Mouse (Mus musculus): Measurements from ENCODE around the gene Apof. TPM values are rescaled to one million over a fixed set of nuclear protein-coding genes. Genes with fewer than 3 reads are reported as not detected.
A peak's percentile ranks its signal among the peaks of the same experiment; 100 is the strongest.

Apof gene
- 0.48 and 2.5 TPM in 2 replicates for polyA plus RNA-seq (2015; fragmentation: Nextera tagmentation; extraction: Ambion mirVana)

- Histone ChIP-seq H3K4me1 (peaks cover 12% of the 10 kb centered on the region; the same call in 1 of the 2 replicates), H3K4me2 (no peak within 1 kb of the TSS), H3K9me3 (replicated peaks) (no peaks in the 10 kb centered on the region), H3K36me3 (no peaks in the 10 kb centered on the region), H3K9ac (no peak within 1 kb of the TSS), H3K27ac (no peak within 1 kb of the TSS), H3K27me3 (no peaks in the 10 kb centered on the region), H3K4me3 (replicated peaks) (no peak within 1 kb of the TSS)
- ATAC-seq (replicated peaks; ENCODE audit: low FRiP score) = no peak
- WGBS = 85% methylated on average over 6 of the region's 6 CpGs
Observed at GRCm38 (mm10) chr10:128268371-128268770, at the start of gene Apof. Gene Apof, plus strand, starts transcription at chr10:128268671.

GRCm38 (mm10) chr10:128221533-128222286 lies 46.8 kb upstream of the Apof start:
- Histone ChIP-seq H3K27me3 (no peaks in the 10 kb centered on the region), H3K36me3 (no peaks in the 10 kb centered on the region), H3K4me1 (no peaks in the 10 kb centered on the region), H3K4me3 (replicated peaks) (no peak overlapping the region), H3K9ac (no peak overlapping the region), H3K27ac (no peak overlapping the region), H3K9me3 (replicated peaks) (no peaks in the 10 kb centered on the region), H3K4me2 (no peak overlapping the region)
- WGBS = 48% methylated on average over 16 of the region's 16 CpGs
- no peak for ATAC-seq (replicated peaks; ENCODE audit: low FRiP score)

- H3K4me2 ChIP-seq = no peak overlapping the region
- H3K36me3 ChIP-seq = no peaks in the 10 kb centered on the region
- 55% methylated on average over 5 of the region's 5 CpGs for WGBS
- H3K4me1 ChIP-seq = no peaks in the 10 kb centered on the region
- no peaks in the 10 kb centered on the region for H3K27me3 ChIP-seq
- H3K9me3 ChIP-seq (replicated peaks) = no peaks in the 10 kb centered on the region
- H3K9ac ChIP-seq = no peak overlapping the region
- no peak for ATAC-seq (replicated peaks; ENCODE audit: low FRiP score)
- H3K27ac ChIP-seq = no peak overlapping the region
- H3K4me3 ChIP-seq (replicated peaks) = no peak overlapping the region
Observed at GRCm38 (mm10) chr10:128225064-128225463, 43.4 kb upstream of the Apof start.

- Histone ChIP-seq H3K4me2 (no peak within 1 kb of the TSS), H3K4me1 (peaks cover under 1% of the 10 kb centered on the region; the same call in 1 of the 2 replicates), H3K9me3 (replicated peaks) (no peaks in the 10 kb centered on the region), H3K27me3 (no peaks in the 10 kb centered on the region), H3K4me3 (replicated peaks) (no peak within 1 kb of the TSS), H3K36me3 (no peaks in the 10 kb centered on the region), H3K9ac (no peak within 1 kb of the TSS), H3K27ac (no peak within 1 kb of the TSS)
- WGBS = 54% methylated on average over 4 of the region's 4 CpGs
- ATAC-seq (replicated peaks; ENCODE audit: low FRiP score) = no peak
Observed at GRCm38 (mm10) chr10:128225538-128225937, 42.9 kb upstream of the Apof start, which contains the start of gene Mip. Gene Mip, plus strand, starts transcription at chr10:128225838.

- no peaks in the 10 kb centered on the region for H3K9me3 ChIP-seq (replicated peaks)
- ATAC-seq (replicated peaks; ENCODE audit: low FRiP score) = no peak
- H3K27me3 ChIP-seq = no peaks in the 10 kb centered on the region
- no peak overlapping the region for H3K4me2 ChIP-seq
- H3K4me3 ChIP-seq (replicated peaks) = no peak overlapping the region
- H3K36me3 ChIP-seq = no peaks in the 10 kb centered on the region
- H3K27ac ChIP-seq = no peak overlapping the region
- WGBS = 81% methylated on average over 9 of the region's 9 CpGs
- H3K4me1 ChIP-seq = peaks cover 10% of the 10 kb centered on the region; the same call in 1 of the 2 replicates
- no peak overlapping the region for H3K9ac ChIP-seq
Observed at GRCm38 (mm10) chr10:128227592-128227991, 40.9 kb upstream of the Apof start.

- no peak overlapping the region for H3K4me2 ChIP-seq
- no peak for ATAC-seq (replicated peaks; ENCODE audit: low FRiP score)
- 89% methylated on average over 8 of the region's 8 CpGs for WGBS
- H3K36me3 ChIP-seq = no peaks in the 10 kb centered on the region
- no peaks in the 10 kb centered on the region for H3K27me3 ChIP-seq
- H3K4me1 ChIP-seq = peaks cover 13% of the 10 kb centered on the region
- no peaks in the 10 kb centered on the region for H3K9me3 ChIP-seq (replicated peaks)
- H3K27ac ChIP-seq = no peak overlapping the region
- H3K4me3 ChIP-seq (replicated peaks) = no peak overlapping the region
- H3K9ac ChIP-seq = no peak overlapping the region
Observed at GRCm38 (mm10) chr10:128228009-128228408, 40.5 kb upstream of the Apof start.

DNA sequence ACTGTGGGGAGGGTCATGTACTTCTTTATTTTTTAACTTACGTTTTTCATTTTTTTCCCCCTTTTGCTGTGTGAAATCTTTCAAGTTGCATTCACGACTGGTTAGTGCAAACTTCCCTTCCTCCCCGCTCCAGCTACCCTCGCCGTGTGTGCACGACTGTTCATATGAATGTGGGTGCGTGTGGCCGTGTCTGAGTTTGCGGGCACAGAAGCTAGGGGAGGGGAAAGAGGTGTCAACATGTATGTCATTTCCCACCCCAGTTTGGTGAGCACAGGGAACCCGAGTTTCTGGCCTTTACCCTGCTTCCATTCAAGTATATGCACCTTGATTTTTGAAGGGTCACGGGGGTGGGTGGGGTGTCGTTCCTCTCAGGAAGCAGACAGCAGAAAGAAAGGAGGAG lies 37.9 kb upstream of the Apof start:
- Histone ChIP-seq H3K9me3 (replicated peaks) (no peaks in the 10 kb centered on the region), H3K9ac (no peak overlapping the region), H3K4me1 (peaks cover 28% of the 10 kb centered on the region), H3K27me3 (no peaks in the 10 kb centered on the region), H3K4me2 (peak overlapping the region; percentile 81; the same call in 1 of the 2 replicates), H3K36me3 (no peaks in the 10 kb centered on the region), H3K27ac (peak overlapping the region; percentile 93; the same call in 1 of the 2 replicates), H3K4me3 (replicated peaks) (no peak overlapping the region; the same call in 1 of the 2 replicates)
- ATAC-seq (replicated peaks; ENCODE audit: low FRiP score) = no peak
- 59% methylated on average over 12 of the region's 12 CpGs for WGBS

GRCm38 (mm10) chr10:128231146-128231545 lies 37.3 kb upstream of the Apof start:
- peak overlapping the region; percentile 93 for H3K27ac ChIP-seq
- peaks cover 28% of the 10 kb centered on the region for H3K4me1 ChIP-seq
- no peaks in the 10 kb centered on the region for H3K27me3 ChIP-seq
- peak overlapping the region; percentile 66 for H3K4me3 ChIP-seq (replicated peaks)
- no peaks in the 10 kb centered on the region for H3K9me3 ChIP-seq (replicated peaks)
- WGBS = 6% methylated on average over 5 of the region's 5 CpGs
- no peak for ATAC-seq (replicated peaks; ENCODE audit: low FRiP score)
- H3K36me3 ChIP-seq = no peaks in the 10 kb centered on the region
- H3K4me2 ChIP-seq = peak overlapping the region; percentile 81
- peak overlapping the region; percentile 88 for H3K9ac ChIP-seq

- under 1% methylated on average over 54 of the region's 58 CpGs for WGBS
- peak within 1 kb of the TSS; percentile 66 for H3K4me3 ChIP-seq (replicated peaks)
- no peaks in the 10 kb centered on the region for H3K27me3 ChIP-seq
- ATAC-seq (replicated peaks; ENCODE audit: low FRiP score) = peak; percentile 94
- H3K9me3 ChIP-seq (replicated peaks) = no peaks in the 10 kb centered on the region
- H3K36me3 ChIP-seq = no peaks in the 10 kb centered on the region
- peak within 1 kb of the TSS; percentile 88 for H3K9ac ChIP-seq
- peak within 1 kb of the TSS; percentile 81 for H3K4me2 ChIP-seq
- H3K27ac ChIP-seq = peak within 1 kb of the TSS; percentile 93
- H3K4me1 ChIP-seq = peaks cover 28% of the 10 kb centered on the region
Observed at GRCm38 (mm10) chr10:128231697-128232419, 36.6 kb upstream of the Apof start, which contains the start of gene Timeless. Gene Timeless, plus strand, starts transcription at chr10:128232065.

- ATAC-seq (replicated peaks; ENCODE audit: low FRiP score) = peak; percentile 59
- Histone ChIP-seq H3K27ac (peak overlapping the region; percentile 93), H3K9me3 (replicated peaks) (no peaks in the 10 kb centered on the region), H3K9ac (peak overlapping the region; percentile 88), H3K4me3 (replicated peaks) (peak overlapping the region; percentile 66), H3K36me3 (no peaks in the 10 kb centered on the region), H3K4me2 (peak overlapping the region; percentile 81), H3K27me3 (no peaks in the 10 kb centered on the region), H3K4me1 (peaks cover 28% of the 10 kb centered on the region)
- under 1% methylated on average over 14 of the region's 14 CpGs for WGBS
Observed at GRCm38 (mm10) chr10:128232420-128232985, 36.0 kb upstream of the Apof start.

DNA sequence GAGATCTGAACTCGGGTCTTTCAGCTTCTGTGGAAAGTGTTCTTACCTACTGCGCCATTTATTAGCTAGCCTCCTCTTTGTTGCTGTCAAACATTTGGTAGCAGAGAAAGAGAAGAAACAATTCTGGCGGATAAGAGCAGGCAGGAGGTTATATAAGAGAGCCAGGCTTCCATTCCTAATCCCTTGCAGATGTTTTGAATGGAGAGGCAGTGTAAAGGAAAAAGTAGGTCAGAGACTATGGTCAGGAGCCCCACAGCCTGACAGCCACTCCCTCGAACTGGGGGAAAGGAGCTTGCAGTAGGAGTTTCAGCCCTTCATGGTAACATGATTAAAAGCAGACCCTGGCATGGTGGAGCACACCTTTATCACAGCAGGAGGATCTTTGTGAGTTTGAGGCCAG lies 32.1 kb upstream of the Apof start:
- H3K9me3 ChIP-seq (replicated peaks) = no peaks in the 10 kb centered on the region
- H3K4me1 ChIP-seq = peaks cover 25% of the 10 kb centered on the region
- peaks cover 18% of the 10 kb centered on the region for H3K36me3 ChIP-seq
- H3K27ac ChIP-seq = no peak overlapping the region
- H3K4me2 ChIP-seq = no peak overlapping the region
- WGBS = 74% methylated on average over 4 of the region's 4 CpGs
- no peak overlapping the region for H3K9ac ChIP-seq
- no peak for ATAC-seq (replicated peaks; ENCODE audit: low FRiP score)
- H3K4me3 ChIP-seq (replicated peaks) = no peak overlapping the region
- no peaks in the 10 kb centered on the region for H3K27me3 ChIP-seq

All from kidney, embryonic 15.5 days (tissue).